Mouse (Mus musculus) spleen, adult 2 months (tissue): ENCODE data around the gene Slco2a1.

Experiments used
- CTCF ChIP-seq: fragments of 200-500 bp; IDR thresholded peaks from 2 replicates; pipeline ENCODE4 v1.5.1; 2011; ENCODE audit warnings: mild to moderate bottlenecking, inconsistent platforms; ENCODE audit not compliant: insufficient read depth, insufficient read length, insufficient replicate concordance; ENCODE audit errors: extremely low read depth
- POLR2A ChIP-seq: fragments of 200-500 bp; IDR thresholded peaks from 2 replicates; pipeline ENCODE4 v1.6.1; 2011; ENCODE audit warnings: low read depth, low read length, inconsistent platforms

DNA sequence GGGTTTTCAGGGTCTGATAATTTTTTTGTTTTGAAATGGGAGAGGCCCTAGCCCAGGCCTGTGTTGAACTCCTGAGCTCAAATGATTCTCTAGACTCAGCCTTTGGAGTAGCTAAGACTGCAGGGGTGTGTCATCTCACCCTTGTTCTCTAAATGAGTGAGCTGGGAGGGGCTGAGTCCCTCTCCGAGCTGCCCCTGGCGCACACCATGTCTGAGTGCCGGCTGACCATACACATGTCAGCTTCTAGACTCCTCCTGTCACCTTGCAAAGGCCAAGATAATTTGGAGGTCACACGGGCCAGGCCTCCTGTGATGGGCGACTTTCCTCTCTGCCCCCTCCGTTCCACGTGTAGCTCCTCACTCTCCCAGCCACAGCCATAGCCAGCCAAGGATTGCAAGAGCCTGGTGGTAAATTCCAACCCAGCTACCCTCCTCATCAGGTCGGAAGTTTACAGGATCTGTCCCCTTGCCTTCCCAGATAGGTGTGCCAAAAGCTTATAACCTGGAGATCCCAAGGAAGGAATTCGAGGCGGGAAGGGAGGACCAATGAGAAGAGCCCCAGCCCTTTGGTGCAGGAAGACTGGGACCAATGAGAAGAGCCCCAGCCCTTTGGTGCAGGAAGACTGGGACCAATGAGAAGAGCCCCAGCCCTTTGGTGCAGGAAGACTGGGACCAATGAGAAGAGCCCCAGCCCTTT is 26.3 kb upstream of the Slco2a1 start:
- TF ChIP-seq CTCF (no peak), POLR2A (no peak)
